Mouse (Mus musculus) spleen, adult 2 months (tissue): ENCODE data around the gene Ece1. TPM values are rescaled to one million over a fixed set of nuclear protein-coding genes. Genes with fewer than 3 reads are reported as not detected.
"Not testable (repeated sequence)": the region's sequence is repeated elsewhere in the genome, so short reads cannot be mapped to it uniquely, and the experiment has no call there.

Source experiments
- DNase-seq, 2 experiments: peaks; one replicate each; pipeline versions ENCODE4 v3.0.0 to v3.0.0-alpha.2; 2012 to 2021; ENCODE audit warnings: low spot score in 2 of 2, low read depth in 1 of 2
- H3K27ac ChIP-seq: fragments of 200-500 bp; 2 replicates; pipeline ENCODE4 v1.5.1; 2012; ENCODE audit warnings: low read length, inconsistent platforms; ENCODE audit not compliant: insufficient read depth
- H3K27me3 ChIP-seq: fragments of 200-500 bp; 2 replicates; pipeline ENCODE4 v1.6.1; 2012; ENCODE audit warnings: mild to moderate bottlenecking, moderate library complexity, low read length, inconsistent platforms; ENCODE audit not compliant: control insufficient read depth, insufficient read depth
- H3K36me3 ChIP-seq: fragments of 200-500 bp; 2 replicates; pipeline ENCODE4 v1.6.1; 2012; ENCODE audit warnings: mild to moderate bottlenecking, low read length, inconsistent platforms; ENCODE audit not compliant: control insufficient read depth, insufficient read depth
- H3K4me1 ChIP-seq: fragments of 200-500 bp; 2 replicates; pipeline ENCODE4 v1.6.1; 2011; ENCODE audit warnings: inconsistent platforms; ENCODE audit not compliant: control insufficient read depth, insufficient read depth, insufficient read length
- H3K4me3 ChIP-seq: fragments of 200-500 bp; 2 replicates; pipeline ENCODE4 v1.5.1; 2011; ENCODE audit warnings: mild to moderate bottlenecking, inconsistent platforms; ENCODE audit not compliant: insufficient read depth, insufficient read length; ENCODE audit errors: extremely low read depth
- CTCF ChIP-seq: fragments of 200-500 bp; IDR thresholded peaks from 2 replicates; pipeline ENCODE4 v1.5.1; 2011; ENCODE audit warnings: mild to moderate bottlenecking, inconsistent platforms; ENCODE audit not compliant: insufficient read depth, insufficient read length, insufficient replicate concordance; ENCODE audit errors: extremely low read depth
- POLR2A ChIP-seq: fragments of 200-500 bp; IDR thresholded peaks from 2 replicates; pipeline ENCODE4 v1.6.1; 2011; ENCODE audit warnings: low read depth, low read length, inconsistent platforms
- WGBS: fragments of 180-500 bp; shearing (Covaris S2); methylation state at CpG from one replicate; pipeline ENCODE4 v1.1.7; 2018; 5-methylcytosine and 5-hydroxymethylcytosine counted together
- polyA plus RNA-seq: library from polyadenylated mRNA; depleted of rRNA; stranded (reverse); fragments of >200 nt; gene quantifications from 2 replicates; pipeline ENCODE4 v1.2.3, GENCODE M21; 2012

Gene Ece1
- polyA plus RNA-seq, 1 experiment, result 18.4 TPM

GRCm38 (mm10) chr4:137962643-137963350 is 100.8 kb downstream of the Ece1 start:
- Histone ChIP-seq H3K27ac (no peak overlapping the region), H3K27me3 (no peaks in the 10 kb centered on the region), H3K36me3 (peaks cover 24% of the 10 kb centered on the region), H3K4me1 (no peaks in the 10 kb centered on the region), H3K4me3 (no peak overlapping the region)
- WGBS, result 94% methylated on average over 20 of the region's 20 CpGs
- DNase-seq, result no peak
- TF ChIP-seq POLR2A (no peak), CTCF (no peak)

DNA sequence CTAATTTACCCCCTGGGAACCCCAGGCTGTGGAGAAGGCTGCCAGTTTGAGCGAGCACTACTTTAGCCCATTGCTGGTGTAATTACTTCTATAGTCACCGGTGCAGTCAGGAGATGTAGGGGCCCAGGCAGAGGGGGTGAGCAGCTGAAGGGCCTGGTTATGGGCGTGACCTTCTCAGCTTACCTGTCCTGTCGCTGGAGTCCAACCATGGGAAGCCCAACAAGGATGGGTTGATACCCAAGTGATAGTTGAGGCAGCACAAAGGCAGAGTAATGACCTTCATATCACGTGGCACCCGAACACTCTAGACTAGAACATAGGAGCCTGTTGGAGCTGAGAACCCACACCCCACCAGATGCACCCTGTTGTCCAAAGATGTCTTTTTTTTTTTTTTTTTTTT is 101.4 kb downstream of the Ece1 start:
- Histone ChIP-seq H3K27ac (no peak overlapping the region), H3K36me3 (peaks cover 20% of the 10 kb centered on the region), H3K27me3 (no peaks in the 10 kb centered on the region), H3K4me3 (no peak overlapping the region), H3K4me1 (no peaks in the 10 kb centered on the region)
- DNase-seq, result no peak
- 88% methylated on average over 6 of the region's 6 CpGs for WGBS
- no peak for TF ChIP-seq POLR2A
- TF ChIP-seq CTCF, result no peak

DNA sequence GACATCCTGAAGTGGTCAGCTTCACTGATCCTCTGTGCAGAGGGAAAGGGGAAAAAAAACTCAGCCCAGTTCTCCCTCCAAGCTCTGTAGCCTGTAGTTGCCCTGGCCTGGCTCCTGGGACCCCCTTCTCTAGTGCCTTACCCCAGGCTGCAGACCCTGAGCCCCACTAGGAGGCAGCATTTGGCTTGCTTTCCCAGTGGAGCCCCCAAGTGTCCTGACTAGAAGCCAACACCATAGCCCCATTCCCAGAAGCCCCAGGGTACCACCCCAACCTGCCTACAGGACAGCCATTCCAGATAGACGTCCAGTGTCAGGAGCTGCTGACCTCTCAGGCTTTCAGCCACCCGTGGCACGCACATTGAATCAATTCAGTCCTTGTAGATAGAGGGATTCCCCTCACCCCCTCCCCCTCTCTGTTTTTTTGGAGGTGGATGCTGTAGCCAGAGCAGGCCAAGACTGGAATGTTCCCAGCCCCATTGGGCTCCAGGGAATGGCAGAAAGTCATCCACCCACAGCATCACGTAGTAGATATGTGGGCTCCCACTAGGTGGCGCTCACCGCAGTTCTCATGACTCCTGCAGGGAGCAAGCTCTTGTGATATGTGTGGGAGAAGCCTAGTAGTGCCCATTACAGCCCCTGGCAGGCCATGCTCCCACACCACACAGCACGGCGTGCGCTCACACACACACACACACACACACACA is 102.0 kb downstream of the Ece1 start:
- Histone ChIP-seq H3K4me1 (no peaks in the 10 kb centered on the region), H3K27ac (no peak overlapping the region), H3K36me3 (peaks cover 18% of the 10 kb centered on the region), H3K27me3 (no peaks in the 10 kb centered on the region), H3K4me3 (no peak overlapping the region)
- DNase-seq, result peak in 1 of 2 experiments; percentile 64
- 78% methylated on average over 9 of the region's 9 CpGs for WGBS
- TF ChIP-seq CTCF (peak; percentile 59; the same call in 1 of the 2 replicates), POLR2A (no peak)

GRCm38 (mm10) chr4:137964585-137964930 is 102.5 kb downstream of the Ece1 start:
- DNase-seq, result no peak
- TF ChIP-seq POLR2A (no peak), CTCF (no peak)
- Histone ChIP-seq H3K4me3 (no peak overlapping the region), H3K27me3 (no peaks in the 10 kb centered on the region), H3K36me3 (peaks cover 14% of the 10 kb centered on the region), H3K4me1 (no peaks in the 10 kb centered on the region), H3K27ac (no peak overlapping the region)
- WGBS, result 95% methylated on average over 11 of the region's 11 CpGs

- 0 out of 2 replicates have a peak, but pooled peaks cover 2% of the 10 kb centered on the region for H3K36me3 ChIP-seq
- DNase-seq, result peak; percentile 54 to 62
- H3K27ac ChIP-seq, result no peak overlapping the region
- WGBS, result 26% methylated on average over 9 of the region's 9 CpGs
- no peaks in the 10 kb centered on the region for H3K4me1 ChIP-seq
- TF ChIP-seq CTCF, result peak; percentile 96; the same call in 1 of the 2 replicates
- no peak for TF ChIP-seq POLR2A
- no peaks in the 10 kb centered on the region for H3K27me3 ChIP-seq
- H3K4me3 ChIP-seq, result no peak overlapping the region
These were observed 106.2 kb downstream of the Ece1 start for GRCm38 (mm10) chr4:137968203-137968602.

DNA sequence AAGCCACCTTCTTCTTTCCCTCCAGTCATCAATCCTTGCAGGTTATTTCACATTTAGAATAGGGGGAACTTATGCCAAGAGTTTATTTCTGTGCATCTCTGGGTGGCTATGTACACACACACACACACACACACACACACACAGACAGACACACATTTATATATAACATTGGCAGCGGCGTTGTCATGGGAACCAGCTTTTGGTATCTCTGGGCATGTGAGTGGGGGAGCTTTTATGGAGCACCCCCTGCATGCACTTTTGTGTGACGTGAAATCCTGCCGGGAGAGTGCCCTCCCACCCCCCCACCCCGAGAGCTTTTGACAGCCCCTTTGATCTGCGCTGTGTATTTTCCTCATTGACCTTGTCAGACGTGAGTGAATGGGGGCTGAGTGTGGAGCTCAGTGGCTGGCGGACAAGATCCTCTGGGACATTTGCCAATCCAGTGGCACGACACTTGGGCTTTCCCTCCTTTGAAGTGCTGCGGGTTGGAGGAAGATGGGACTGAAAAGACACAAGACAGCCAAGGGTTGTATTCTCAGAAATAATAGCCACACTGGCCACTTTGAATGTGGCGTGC is 108.7 kb downstream of the Ece1 start:
- not testable (repeated sequence) for H3K27me3 ChIP-seq, H3K4me3 ChIP-seq, H3K27ac ChIP-seq, DNase-seq, H3K4me1 ChIP-seq, H3K36me3 ChIP-seq
- whole genome bisulfite sequencing, result no CpG with 5 or more reads among the region's 11 CpGs

GRCm38 (mm10) chr4:137974856-137975432 is 112.9 kb downstream of the Ece1 start:
- H3K4me1 ChIP-seq, H3K27me3 ChIP-seq, DNase-seq, H3K36me3 ChIP-seq, H3K4me3 ChIP-seq, H3K27ac ChIP-seq: not testable (repeated sequence)
- WGBS, result no CpG with 5 or more reads among the region's 11 CpGs

- not testable (repeated sequence) for DNase-seq, H3K27me3 ChIP-seq, H3K4me3 ChIP-seq, H3K36me3 ChIP-seq, H3K27ac ChIP-seq, H3K4me1 ChIP-seq
- WGBS, result no CpG with 5 or more reads among the region's 11 CpGs
These were observed 117.1 kb downstream of the Ece1 start for GRCm38 (mm10) chr4:137979066-137979644.
